Mouse (Mus musculus) T-helper 1 cell (primary cell): Measurements from ENCODE around the gene Pam.
"Not testable (repeated sequence)": the region's sequence is repeated elsewhere in the genome, so short reads cannot be mapped to it uniquely, and the experiment has no call there.

Experiments
- in situ Hi-C: fragments of 300-600 bp; cut with MboI, MseI; formaldehyde crosslinking; loops from one replicate; pipeline ENCODE4 v1.15.1; 2025; ENCODE audit warnings: high pct_unique_total_duplicates

The Pam gene

GRCm38 (mm10) chr1:98038252-98038651, 57.2 kb downstream of the Pam start:
- in situ Hi-C loops = no loop called here

DNA sequence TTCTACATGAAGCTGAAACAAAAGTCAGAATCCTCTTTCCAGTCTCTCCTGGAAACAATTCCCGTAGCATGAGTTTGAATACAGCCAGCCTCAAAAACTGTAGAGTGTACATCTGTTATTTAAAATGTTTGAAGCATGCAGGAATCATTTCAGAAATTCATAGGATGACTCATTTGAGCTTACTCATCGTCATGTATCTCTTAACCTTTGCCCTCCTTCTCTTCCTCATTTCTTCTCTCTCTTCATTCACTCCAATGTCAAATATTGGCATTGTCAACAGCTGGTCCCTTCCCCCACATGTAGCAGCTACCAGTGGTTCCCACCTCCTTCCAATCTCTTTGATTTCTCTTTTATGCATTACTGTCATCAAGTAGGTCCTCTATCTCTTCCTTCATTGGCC, 59.7 kb downstream of the Pam start:
- in situ Hi-C loops = no loop called here

GRCm38 (mm10) chr1:98031802-98032201, 63.6 kb downstream of the Pam start:
- in situ Hi-C loops = no loop called here

DNA sequence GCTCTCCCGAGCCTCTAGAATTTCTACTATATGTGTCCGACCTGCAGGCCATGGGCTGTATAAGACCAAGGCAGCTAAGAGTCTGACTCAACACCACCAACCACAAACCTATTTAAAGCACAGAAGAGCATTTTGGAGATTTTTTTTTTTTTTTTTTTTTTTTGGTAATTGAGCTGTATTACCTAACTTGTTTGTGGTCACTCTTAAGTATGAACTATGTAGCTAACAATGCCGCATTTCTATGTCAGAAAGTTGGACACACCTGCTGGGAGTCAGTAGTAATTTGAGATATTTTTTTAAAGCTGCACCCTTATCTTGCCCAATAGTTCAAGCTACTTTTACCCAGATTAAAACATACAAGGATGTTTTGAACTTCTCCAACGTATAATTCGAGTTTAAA, 66.4 kb downstream of the Pam start:
- in situ Hi-C loops = no loop called here

GRCm38 (mm10) chr1:98028468-98028867, 67.0 kb downstream of the Pam start:
- in situ Hi-C loops = no loop called here

DNA sequence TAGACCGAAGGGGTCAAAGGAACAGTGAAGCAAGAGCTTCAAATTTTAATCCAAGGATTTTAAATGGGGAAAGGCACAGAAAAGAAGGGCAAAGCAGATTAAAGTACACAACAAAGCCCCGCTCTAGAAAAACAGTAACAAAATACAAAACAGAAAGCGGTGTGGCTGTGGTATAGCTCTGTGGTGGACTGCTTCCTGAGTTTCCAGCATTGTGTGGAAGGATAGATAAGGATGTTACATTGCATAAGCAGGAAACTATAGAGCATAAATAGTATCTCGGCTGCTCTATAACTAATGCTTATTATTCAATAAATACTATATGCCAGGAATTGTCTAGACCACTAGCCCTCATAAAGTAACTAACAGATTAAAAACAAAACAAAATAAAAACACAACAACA, 67.5 kb downstream of the Pam start:
- in situ Hi-C loops = no loop called here

GRCm38 (mm10) chr1:98025924-98026640, 69.4 kb downstream of the Pam start:
- in situ Hi-C loops = no loop called here

DNA sequence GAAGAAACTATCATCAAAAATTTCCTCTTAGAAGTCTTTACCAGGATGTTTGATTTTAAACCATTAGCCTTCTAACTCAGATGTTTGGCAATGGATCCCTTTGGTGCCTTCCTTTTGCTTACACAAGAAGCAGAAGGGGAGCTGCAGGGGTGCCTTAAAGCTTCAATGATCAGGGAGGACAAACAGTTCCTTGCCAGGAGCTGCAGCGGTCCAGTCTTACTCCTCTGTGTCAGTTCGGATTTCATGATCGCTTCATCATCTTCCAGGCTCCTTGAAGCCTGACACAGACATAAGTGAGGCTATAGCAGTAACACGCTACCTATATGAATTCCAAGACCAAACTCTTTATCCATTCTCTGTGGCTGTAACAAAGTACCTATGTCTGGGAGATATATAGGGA, 71.6 kb downstream of the Pam start:
- in situ Hi-C loops = no loop called here

- in situ Hi-C loops = no loop called here
Measured at GRCm38 (mm10) chr1:98018987-98019386, 76.5 kb downstream of the Pam start.

- in situ Hi-C loops = no loop called here
Measured at GRCm38 (mm10) chr1:98016004-98016848, 79.2 kb downstream of the Pam start.

DNA sequence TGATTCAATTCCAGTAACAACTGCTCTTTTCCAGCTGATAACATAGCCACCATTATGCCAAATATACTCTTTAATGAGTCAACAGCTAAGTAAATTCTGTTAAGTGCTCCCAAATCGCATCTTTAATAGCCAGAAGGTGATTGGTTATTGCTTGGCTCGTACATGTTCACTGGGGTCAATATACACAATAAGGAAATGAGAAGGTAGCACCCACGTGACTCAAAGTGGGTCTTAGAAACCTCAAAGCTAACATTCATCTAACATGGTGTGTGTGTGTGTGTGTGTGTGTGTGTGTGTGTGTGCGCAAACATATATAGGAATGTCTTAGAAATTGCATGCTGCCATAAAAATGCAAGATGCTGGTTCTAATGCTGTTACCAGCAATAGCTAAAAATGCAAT, 79.9 kb downstream of the Pam start:
- in situ Hi-C loops = no loop called here

DNA sequence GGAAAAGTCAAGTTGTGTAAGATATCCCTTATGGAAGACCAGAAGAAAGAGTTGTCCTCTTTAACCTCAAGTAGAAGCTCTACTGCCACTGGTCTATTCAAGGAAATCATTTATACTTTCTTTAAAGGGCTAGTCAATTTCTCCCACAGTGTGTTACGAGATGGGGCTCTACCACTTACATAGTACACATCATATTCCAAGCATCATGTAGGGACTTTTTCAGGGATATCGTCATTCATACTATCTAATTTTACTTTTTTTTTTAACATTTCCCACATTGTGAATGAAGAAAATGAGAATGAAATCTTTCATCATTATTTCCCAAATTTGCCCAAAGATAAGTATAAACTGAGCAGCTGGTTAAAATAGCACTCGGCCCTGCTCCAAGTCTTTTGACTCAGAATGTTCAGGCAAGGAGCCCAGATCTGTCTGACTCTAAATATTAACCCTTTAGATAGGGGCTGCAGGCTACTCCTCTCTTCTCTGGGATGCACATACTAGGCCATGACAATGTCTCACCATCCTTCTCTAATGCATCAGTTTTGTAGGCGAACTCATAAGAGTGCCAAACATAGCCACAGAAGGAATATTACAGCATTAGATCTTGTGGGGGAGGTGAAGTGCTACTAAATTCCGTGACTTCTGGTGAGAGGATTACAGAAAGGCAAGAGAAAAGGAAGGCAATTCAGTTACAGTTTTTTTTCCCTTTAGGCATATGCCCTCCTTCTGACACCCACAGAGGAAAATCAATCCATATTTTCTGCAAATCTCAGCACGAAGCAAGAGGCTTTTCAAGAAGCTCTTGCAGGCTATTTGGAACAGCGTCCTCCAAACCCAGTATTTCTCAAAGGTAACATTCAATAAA, 92.7 kb downstream of the Pam start:
- in situ Hi-C loops = no loop called here

DNA sequence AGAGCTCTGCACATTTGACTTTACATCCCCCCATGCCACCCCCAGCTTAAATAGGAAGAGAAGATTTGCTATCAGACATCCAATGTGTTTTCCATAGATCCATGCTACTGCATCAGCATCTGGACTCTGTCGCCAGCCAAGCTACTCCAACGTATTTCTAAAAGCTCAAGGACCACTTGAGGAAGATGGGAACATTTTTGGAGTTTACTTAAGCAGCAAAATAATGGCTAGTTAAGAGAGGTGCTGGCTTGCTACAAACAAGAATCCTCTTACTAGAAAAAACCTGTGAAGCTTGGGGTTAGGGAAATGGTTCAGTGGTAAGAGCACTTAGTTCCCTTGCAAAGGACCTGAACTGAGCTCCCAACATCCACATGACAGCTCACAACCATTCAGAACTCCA, 96.0 kb downstream of the Pam start:
- in situ Hi-C loops = no loop called here

DNA sequence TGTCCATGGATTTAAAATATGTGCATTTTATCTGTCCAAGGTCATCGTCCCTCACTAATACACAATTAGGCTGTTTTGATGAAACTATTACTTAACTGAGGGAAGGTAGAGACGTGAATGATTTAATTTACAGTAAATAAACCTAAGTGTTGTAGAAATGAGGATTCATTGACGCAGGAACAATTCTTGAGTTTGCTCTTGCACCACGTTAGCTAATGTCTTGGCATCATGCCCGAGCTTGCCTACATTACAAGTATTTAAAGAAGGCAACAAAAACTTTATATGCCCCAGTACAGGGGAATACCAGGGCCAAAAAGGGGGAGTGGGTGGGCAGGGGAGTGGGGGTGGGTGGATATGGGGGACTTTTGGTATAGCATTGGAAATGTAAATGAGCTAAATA, 96.5 kb downstream of the Pam start:
- in situ Hi-C loops = not testable (repeated sequence)

DNA sequence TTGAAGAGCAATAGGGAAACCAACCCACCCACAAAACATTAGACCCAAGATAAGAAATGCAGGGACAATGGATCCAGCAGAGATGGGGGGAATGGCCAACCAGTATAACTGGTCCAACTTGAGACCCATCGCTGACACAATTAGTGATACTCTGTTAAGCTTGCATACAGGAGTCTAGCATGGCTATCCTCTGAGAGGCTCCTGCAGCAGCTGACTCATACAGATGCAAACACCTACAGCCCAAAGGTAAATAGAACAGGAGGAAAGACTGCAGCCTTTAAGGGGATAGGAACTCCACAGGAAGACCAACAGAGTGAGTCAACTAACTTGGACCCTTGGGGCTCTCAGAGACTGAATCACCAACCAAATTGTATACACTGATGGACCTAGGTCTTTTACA, 98.4 kb downstream of the Pam start:
- in situ Hi-C loops = no loop called here

GRCm38 (mm10) chr1:97991976-97992375, 103.5 kb downstream of the Pam start:
- in situ Hi-C loops = no loop called here

GRCm38 (mm10) chr1:97983189-97983588, 112.3 kb downstream of the Pam start:
- in situ Hi-C loops = no loop called here

- in situ Hi-C loops = no loop called here
Measured at GRCm38 (mm10) chr1:97979422-97979821, 116.0 kb downstream of the Pam start.

DNA sequence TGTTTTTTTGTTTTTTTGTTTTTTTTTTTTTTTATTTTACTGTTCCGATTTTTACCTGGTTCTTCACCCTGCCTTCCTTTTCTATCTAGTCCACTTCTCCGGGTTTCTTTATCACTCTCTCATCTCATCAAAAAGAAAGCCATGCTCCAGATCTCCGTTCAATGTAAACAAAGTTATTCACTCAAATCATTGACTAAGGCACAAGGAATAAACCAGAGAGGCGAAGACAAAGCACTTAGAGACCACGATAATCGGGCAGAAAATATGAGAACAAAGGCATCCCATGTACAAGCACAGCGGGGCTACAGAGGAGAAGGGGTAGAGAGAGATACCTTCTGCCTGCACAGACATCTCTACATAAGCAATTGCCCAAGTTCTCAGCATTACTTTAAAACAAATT, 117.9 kb downstream of the Pam start:
- in situ Hi-C loops = no loop called here

- in situ Hi-C loops = no loop called here
Measured at GRCm38 (mm10) chr1:97976873-97977473, 118.5 kb downstream of the Pam start.

DNA sequence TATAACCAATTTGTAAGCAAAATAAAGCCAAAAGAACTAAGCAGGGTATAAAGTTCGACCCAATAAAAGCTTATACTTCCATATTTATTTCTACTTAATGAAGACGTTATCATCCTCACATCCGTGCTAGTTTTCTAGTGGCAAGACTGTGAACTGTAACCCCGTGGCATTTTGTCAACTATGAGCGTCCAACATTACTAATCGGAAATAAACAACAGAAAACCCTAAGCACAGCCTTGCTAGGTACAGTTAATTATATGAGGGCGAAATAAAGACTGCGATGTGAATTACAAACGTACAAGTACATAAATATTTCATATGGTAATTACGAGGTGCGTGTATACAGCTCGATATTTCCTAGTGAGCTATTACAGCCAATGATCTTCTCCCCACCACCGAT, 119.4 kb downstream of the Pam start:
- in situ Hi-C loops = no loop called here

DNA sequence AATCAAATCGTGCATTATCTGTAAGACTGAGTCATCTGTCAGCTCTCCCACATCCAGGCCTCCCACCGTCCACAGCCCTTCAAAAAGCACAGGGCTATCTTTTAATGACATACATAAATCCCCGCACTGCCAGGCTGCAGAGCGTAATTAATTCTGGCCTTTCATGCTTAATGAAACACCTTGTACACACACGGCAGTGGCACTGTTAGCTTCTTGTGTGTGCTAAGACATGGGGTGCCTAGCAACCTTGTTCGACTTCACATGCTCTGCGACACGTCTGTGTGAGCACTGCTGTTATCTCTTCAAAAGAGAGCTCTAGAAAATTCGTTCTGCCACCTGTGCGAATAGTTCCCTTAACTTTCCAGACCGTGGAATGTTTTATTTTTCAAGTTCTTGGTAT, 120.5 kb downstream of the Pam start:
- in situ Hi-C loops = no loop called here
